Mouse (Mus musculus): Measurements from ENCODE around the gene Dyrk1b. TPM values are rescaled to one million over a fixed set of nuclear protein-coding genes. Genes with fewer than 3 reads are reported as not detected.

Gene Dyrk1b
- polyA plus RNA-seq, 1 experiment from 2014 or later, result 13.2 TPM

Other genes starting within 250 kb of the Dyrk1b start
- 16.2 and 17.5 TPM in 2 replicates for gene Zfp780b, start 200.3 kb upstream of the Dyrk1b start, polyA plus RNA-seq (2014; fragmentation: Nextera tagmentation; extraction: Ambion mirVana)
- gene Zfp850, start 165.4 kb upstream of the Dyrk1b start, polyA plus RNA-seq (2014; fragmentation: Nextera tagmentation; extraction: Ambion mirVana), result 6.0 and 6.6 TPM in 2 replicates
- gene Psmc4, start 129.4 kb upstream of the Dyrk1b start, polyA plus RNA-seq (2014; fragmentation: Nextera tagmentation; extraction: Ambion mirVana), result 300 and 307 TPM in 2 replicates
- gene Fcgbp, start 108.2 kb upstream of the Dyrk1b start, polyA plus RNA-seq (2014; fragmentation: Nextera tagmentation; extraction: Ambion mirVana), result 0.84 and 1.8 TPM in 2 replicates
- gene 9530053A07Rik, start 50.0 kb upstream of the Dyrk1b start, polyA plus RNA-seq (2014; fragmentation: Nextera tagmentation; extraction: Ambion mirVana), result not detected in 2 replicates
- 47.3 and 50.9 TPM in 2 replicates for gene Fbl, start 9.8 kb upstream of the Dyrk1b start, polyA plus RNA-seq (2014; fragmentation: Nextera tagmentation; extraction: Ambion mirVana)
- 9.8 and 12.9 TPM in 2 replicates for gene Eid2, start 88.4 kb downstream of the Dyrk1b start, polyA plus RNA-seq (2014; fragmentation: Nextera tagmentation; extraction: Ambion mirVana)
- gene Eid2b, start 98.3 kb downstream of the Dyrk1b start, polyA plus RNA-seq (2014; fragmentation: Nextera tagmentation; extraction: Ambion mirVana), result 9.0 and 10.9 TPM in 2 replicates
- gene Selenov, start 111.7 kb downstream of the Dyrk1b start, polyA plus RNA-seq (2014; fragmentation: Nextera tagmentation; extraction: Ambion mirVana), result 0.15 TPM in 1 of 2 replicates, not detected in the other
- 0.43 and 0.66 TPM in 2 replicates for gene Dll3, start 122.8 kb downstream of the Dyrk1b start, polyA plus RNA-seq (2014; fragmentation: Nextera tagmentation; extraction: Ambion mirVana)
- 162 and 174 TPM in 2 replicates for gene Timm50, start 132.6 kb downstream of the Dyrk1b start, polyA plus RNA-seq (2014; fragmentation: Nextera tagmentation; extraction: Ambion mirVana)
- gene Supt5, start 159.3 kb downstream of the Dyrk1b start, polyA plus RNA-seq (2014; fragmentation: Nextera tagmentation; extraction: Ambion mirVana), result 73.5 and 77.5 TPM in 2 replicates
- 1,310 and 1,324 TPM in 2 replicates for gene Rps16, start 171.2 kb downstream of the Dyrk1b start, polyA plus RNA-seq (2014; fragmentation: Nextera tagmentation; extraction: Ambion mirVana)
- gene Plekhg2, start 193.1 kb downstream of the Dyrk1b start, polyA plus RNA-seq (2014; fragmentation: Nextera tagmentation; extraction: Ambion mirVana), result 74.1 and 75.1 TPM in 2 replicates
- gene Zfp36, start 200.8 kb downstream of the Dyrk1b start, polyA plus RNA-seq (2014; fragmentation: Nextera tagmentation; extraction: Ambion mirVana), result 12.9 and 13.2 TPM in 2 replicates
- gene Med29, start 213.2 kb downstream of the Dyrk1b start, polyA plus RNA-seq (2014; fragmentation: Nextera tagmentation; extraction: Ambion mirVana), result 45.9 and 49.1 TPM in 2 replicates
- gene Paf1, start 213.5 kb downstream of the Dyrk1b start, polyA plus RNA-seq (2014; fragmentation: Nextera tagmentation; extraction: Ambion mirVana), result 73.1 and 75.4 TPM in 2 replicates